Mouse (Mus musculus) small intestine, adult 2 months (tissue): ENCODE measurements around the gene Ccdc102a. TPM values are rescaled to one million over a fixed set of nuclear protein-coding genes. Genes with fewer than 3 reads are reported as not detected.

Experiments used
- H3K27ac ChIP-seq: fragments of 200-500 bp; 2 replicates; pipeline ENCODE4 v1.5.1; 2012; ENCODE audit warnings: low read depth, low read length, control low read depth, inconsistent platforms; ENCODE audit not compliant: insufficient read depth
- H3K27me3 ChIP-seq: fragments of 200-500 bp; 2 replicates; pipeline ENCODE4 v1.6.1; 2012; ENCODE audit warnings: mild to moderate bottlenecking, moderate library complexity, low read length, inconsistent platforms; ENCODE audit not compliant: control insufficient read depth, insufficient read depth
- H3K36me3 ChIP-seq: fragments of 200-500 bp; 2 replicates; pipeline ENCODE4 v1.6.1; 2012; ENCODE audit warnings: mild to moderate bottlenecking, low read length, control low read depth, inconsistent platforms; ENCODE audit not compliant: control insufficient read depth, insufficient read depth
- H3K4me1 ChIP-seq: fragments of 200-500 bp; 2 replicates; pipeline ENCODE4 v1.6.1; 2012; ENCODE audit warnings: low read length, inconsistent platforms, mixed read lengths; ENCODE audit not compliant: control insufficient read depth, insufficient read depth, insufficient read length
- H3K4me3 ChIP-seq: fragments of 200-500 bp; 2 replicates; pipeline ENCODE4 v1.5.1; 2012; ENCODE audit warnings: low read depth, mild to moderate bottlenecking, control low read depth, inconsistent platforms, low read length, moderate library complexity
- CTCF ChIP-seq: fragments of 200-500 bp; IDR thresholded peaks from 2 replicates; pipeline ENCODE4 v1.5.1; 2012; ENCODE audit warnings: low read depth, mild to moderate bottlenecking, control low read depth, inconsistent platforms, low read length, moderate library complexity, mixed read lengths; ENCODE audit not compliant: insufficient replicate concordance, insufficient read length; ENCODE audit errors: extremely low read depth
- POLR2A ChIP-seq: fragments of 200-500 bp; IDR thresholded peaks from 2 replicates; pipeline ENCODE4 v1.6.1; 2012; ENCODE audit warnings: low read depth, mild to moderate bottlenecking, control low read depth, inconsistent platforms, low read length, moderate library complexity
- WGBS: fragments of 180-500 bp; shearing (Covaris S2); methylation state at CpG from one replicate; pipeline ENCODE4 v1.1.7; 2018; 5-methylcytosine and 5-hydroxymethylcytosine counted together
- polyA plus RNA-seq: library from polyadenylated mRNA; depleted of rRNA; stranded (reverse); fragments of >200 nt; gene quantifications from 2 replicates; pipeline ENCODE4 v1.2.3, GENCODE M21; 2012

The Ccdc102a gene
- polyA plus RNA-seq, 1 experiment: 8.1 TPM

GRCm38 (mm10) chr8:94914256-94914655, 3.6 kb downstream of the Ccdc102a start:
- TF ChIP-seq CTCF: no peak
- no peak for TF ChIP-seq POLR2A
- Histone ChIP-seq H3K36me3 (no peaks in the 10 kb centered on the region), H3K27me3 (peaks cover 11% of the 10 kb centered on the region), H3K27ac (no peak overlapping the region), H3K4me1 (peaks cover 6% of the 10 kb centered on the region), H3K4me3 (no peak overlapping the region)
- WGBS: 80% methylated on average over 6 of the region's 6 CpGs

- H3K4me3 ChIP-seq: peak overlapping the region; percentile 57
- TF ChIP-seq POLR2A (no peak), CTCF (peak; percentile 21; the same call in 1 of the 2 replicates)
- H3K27me3 ChIP-seq: peaks cover 10% of the 10 kb centered on the region
- peaks cover 5% of the 10 kb centered on the region for H3K4me1 ChIP-seq
- H3K27ac ChIP-seq: no peak overlapping the region
- 35% methylated on average over 77 of the region's 77 CpGs for WGBS
- no peaks in the 10 kb centered on the region for H3K36me3 ChIP-seq
Observed at GRCm38 (mm10) chr8:94913061-94913660, 4.7 kb downstream of the Ccdc102a start.

- H3K36me3 ChIP-seq: no peaks in the 10 kb centered on the region; the same call in 1 of the 2 replicates
- no peaks in the 10 kb centered on the region; the same call in 1 of the 2 replicates for H3K27me3 ChIP-seq
- H3K4me3 ChIP-seq: no peak overlapping the region
- H3K4me1 ChIP-seq: peaks cover 13% of the 10 kb centered on the region
- TF ChIP-seq CTCF (peak; percentile 98; the same call in 1 of the 2 replicates), POLR2A (no peak)
- WGBS: under 1% methylated on average over 4 of the region's 4 CpGs
- no peak overlapping the region for H3K27ac ChIP-seq
Observed at GRCm38 (mm10) chr8:94908847-94909246, 9.1 kb downstream of the Ccdc102a start.

- no peaks in the 10 kb centered on the region; the same call in 1 of the 2 replicates for H3K36me3 ChIP-seq
- H3K4me3 ChIP-seq: no peak overlapping the region
- 87% methylated on average over 18 of the region's 18 CpGs for WGBS
- H3K27me3 ChIP-seq: no peaks in the 10 kb centered on the region; the same call in 1 of the 2 replicates
- TF ChIP-seq CTCF (no peak), POLR2A (no peak)
- no peak overlapping the region for H3K27ac ChIP-seq
- H3K4me1 ChIP-seq: peaks cover 10% of the 10 kb centered on the region
Observed at GRCm38 (mm10) chr8:94907591-94908300, 10.2 kb downstream of the Ccdc102a start.

- no peaks in the 10 kb centered on the region for H3K27me3 ChIP-seq
- no peak overlapping the region for H3K27ac ChIP-seq
- H3K36me3 ChIP-seq: no peaks in the 10 kb centered on the region; the same call in 1 of the 2 replicates
- peaks cover 26% of the 10 kb centered on the region for H3K4me1 ChIP-seq
- TF ChIP-seq CTCF (no peak), POLR2A (no peak)
- 38% methylated on average over 12 of the region's 12 CpGs for WGBS
- no peak overlapping the region for H3K4me3 ChIP-seq
Observed at GRCm38 (mm10) chr8:94904450-94905175, 13.3 kb downstream of the Ccdc102a start.

GRCm38 (mm10) chr8:94903709-94904108, 14.2 kb downstream of the Ccdc102a start:
- H3K4me1 ChIP-seq: peaks cover 33% of the 10 kb centered on the region
- 74% methylated on average over 12 of the region's 12 CpGs for WGBS
- no peak for TF ChIP-seq CTCF
- TF ChIP-seq POLR2A: no peak
- no peaks in the 10 kb centered on the region; the same call in 1 of the 2 replicates for H3K36me3 ChIP-seq
- no peaks in the 10 kb centered on the region for H3K27me3 ChIP-seq
- H3K27ac ChIP-seq: no peak overlapping the region
- H3K4me3 ChIP-seq: no peak overlapping the region
